Mouse (Mus musculus) midbrain, embryonic 13.5 days (tissue): ENCODE data around the gene Bcl2l15. TPM values are rescaled to one million over a fixed set of nuclear protein-coding genes. Genes with fewer than 3 reads are reported as not detected.
"Not testable (repeated sequence)": the region's sequence is repeated elsewhere in the genome, so short reads cannot be mapped to it uniquely, and the experiment has no call there.

Experiments
- ATAC-seq: fragments of 200-750 bp; cut with Nextera tagmentation; 2 replicates; pipeline ENCODE4 v1.8.0; 2017; ENCODE audit warnings: mild to moderate bottlenecking, moderate TSS enrichment, moderate library complexity
- H3K27ac ChIP-seq: fragments of 300-500 bp; sonication (generic); 2 replicates; pipeline ENCODE4 v1.5.1; 2015; ENCODE audit warnings: inconsistent platforms, mild to moderate bottlenecking, moderate library complexity
- H3K27me3 ChIP-seq: fragments of 300-500 bp; sonication (generic); 2 replicates; pipeline ENCODE4 v1.6.1; 2015; ENCODE audit warnings: mild to moderate bottlenecking, inconsistent platforms
- H3K36me3 ChIP-seq: fragments of 300-500 bp; sonication (generic); 2 replicates; pipeline ENCODE4 v1.6.1; 2015; ENCODE audit warnings: mild to moderate bottlenecking, inconsistent platforms
- H3K4me1 ChIP-seq: fragments of 300-500 bp; sonication (generic); replicated peaks from 2 replicates; pipeline ENCODE4 v1.6.1; 2015; ENCODE audit warnings: inconsistent platforms
- H3K4me2 ChIP-seq: fragments of 300-500 bp; sonication (generic); replicated peaks from 2 replicates; pipeline ENCODE4 v1.6.1; 2015; ENCODE audit warnings: moderate library complexity, mild to moderate bottlenecking, inconsistent platforms
- H3K4me3 ChIP-seq: fragments of 300-500 bp; sonication (generic); replicated peaks from 2 replicates; pipeline ENCODE4 v1.5.1; 2015; ENCODE audit warnings: mild to moderate bottlenecking, inconsistent platforms
- H3K9ac ChIP-seq: fragments of 300-500 bp; sonication (generic); replicated peaks from 2 replicates; pipeline ENCODE4 v1.6.1; 2015; ENCODE audit warnings: mild to moderate bottlenecking, inconsistent platforms
- H3K9me3 ChIP-seq: fragments of 300-500 bp; sonication (generic); 2 replicates; pipeline ENCODE4 v1.6.1; 2016; ENCODE audit warnings: mild to moderate bottlenecking, inconsistent platforms
- WGBS: fragments of 180-500 bp; shearing (Covaris S2); methylation state at CpG from one replicate; pipeline ENCODE4 v1.1.7; 2015; 5-methylcytosine and 5-hydroxymethylcytosine counted together
- polyA plus RNA-seq: library from polyadenylated mRNA; unstranded; fragments of >200 nt; fragmentation: Nextera tagmentation; extraction: Ambion mirVana; gene quantifications from 2 replicates; pipeline ENCODE4 v1.2.1, GENCODE M21; 2015

Bcl2l15 gene
- polyA plus RNA-seq, 1 experiment from 2014 or later, result 0.08 TPM

DNA sequence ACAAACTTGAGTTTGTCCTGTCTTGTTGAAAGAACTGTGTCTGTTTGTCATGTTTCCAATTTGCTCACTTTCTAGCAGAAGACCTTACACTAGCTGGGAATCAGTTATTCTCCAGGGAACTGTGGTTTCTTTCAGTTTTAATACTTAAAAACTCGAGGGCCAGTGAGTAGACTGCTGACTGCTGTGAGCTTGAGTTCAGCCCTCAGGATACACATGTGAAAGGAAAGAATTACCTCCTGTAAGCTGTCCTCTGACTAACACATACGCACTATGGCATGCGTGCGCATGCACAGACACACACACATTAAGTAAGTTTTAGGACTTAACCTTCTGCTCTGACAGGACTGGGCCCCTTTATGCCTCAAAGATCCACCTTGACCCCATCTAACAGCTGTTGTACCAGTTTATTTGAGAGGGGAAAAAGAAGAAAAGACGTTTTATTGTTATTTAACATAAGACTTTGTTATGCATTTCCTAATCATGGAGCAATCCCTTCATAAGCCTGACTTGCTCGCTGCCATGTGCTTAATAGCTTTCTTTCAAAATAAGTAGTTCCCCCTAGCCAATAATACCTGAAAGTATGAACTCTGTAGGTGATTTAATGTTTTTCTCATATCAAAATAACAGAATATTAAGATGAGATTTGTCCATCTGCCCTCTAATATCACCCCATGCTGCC lies 3.0 kb downstream of the Bcl2l15 start:
- Histone ChIP-seq H3K4me1 (no peaks in the 10 kb centered on the region), H3K4me3 (no peak overlapping the region), H3K36me3 (no peaks in the 10 kb centered on the region), H3K9ac (no peak overlapping the region), H3K27ac (no peak overlapping the region), H3K4me2 (no peak overlapping the region), H3K9me3 (no peaks in the 10 kb centered on the region), H3K27me3 (no peaks in the 10 kb centered on the region)
- no peak for ATAC-seq
- 77% methylated on average over 6 of the region's 6 CpGs for WGBS

DNA sequence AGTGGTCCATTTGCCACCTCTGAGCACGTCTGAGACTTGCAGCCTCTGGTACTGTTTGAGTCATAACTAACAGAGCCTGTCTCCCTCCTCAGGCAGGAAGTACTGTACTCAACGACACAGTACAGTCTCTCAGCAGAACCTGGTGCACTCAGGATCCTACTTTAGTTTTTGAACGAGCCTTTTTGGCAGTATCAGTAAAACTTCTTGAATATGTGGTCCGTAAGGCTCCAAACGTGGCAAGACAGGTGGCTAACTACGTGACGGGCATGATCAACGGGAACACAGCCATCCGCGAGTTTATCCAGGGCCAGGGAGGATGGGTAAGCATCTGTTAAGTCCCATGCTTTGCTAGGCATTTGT lies 3.5 kb downstream of the Bcl2l15 start:
- WGBS, result 84% methylated on average over 10 of the region's 10 CpGs
- ATAC-seq, result no peak
- H3K4me2 ChIP-seq, result no peak overlapping the region

DNA sequence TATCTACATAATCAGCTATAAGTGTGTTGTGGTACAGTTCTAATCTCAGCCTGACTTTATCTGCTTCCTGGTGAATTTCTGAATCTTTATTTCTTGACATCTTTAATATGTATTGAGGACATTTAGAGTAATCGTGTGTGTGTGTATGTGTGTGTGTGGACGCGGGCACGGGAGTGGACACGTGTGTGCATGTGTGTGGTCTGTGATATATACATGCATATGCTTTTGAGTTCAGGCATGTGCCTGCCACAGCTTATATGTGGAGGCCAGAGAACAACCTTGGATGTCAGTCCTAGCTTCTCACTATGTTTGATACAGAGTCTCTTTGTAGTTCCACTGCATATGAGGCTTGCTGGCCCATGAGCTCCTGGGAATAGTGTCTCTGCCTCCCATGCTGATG lies 4.1 kb downstream of the Bcl2l15 start:
- H3K9ac ChIP-seq, result no peak overlapping the region
- 94% methylated on average over 5 of the region's 5 CpGs for WGBS
- no peaks in the 10 kb centered on the region for H3K27me3 ChIP-seq
- H3K36me3 ChIP-seq, result no peaks in the 10 kb centered on the region
- H3K4me3 ChIP-seq, result no peak overlapping the region
- no peaks in the 10 kb centered on the region for H3K9me3 ChIP-seq
- H3K27ac ChIP-seq, result no peak overlapping the region
- no peaks in the 10 kb centered on the region for H3K4me1 ChIP-seq
- no peak overlapping the region for H3K4me2 ChIP-seq
- ATAC-seq, result no peak

More for the DNA sequence above, 3.5 kb downstream of the Bcl2l15 start:
- H3K4me1 ChIP-seq, result no peaks in the 10 kb centered on the region
- H3K9ac ChIP-seq, result no peak overlapping the region
- H3K27me3 ChIP-seq, result no peaks in the 10 kb centered on the region
- H3K27ac ChIP-seq, result no peak overlapping the region
- no peaks in the 10 kb centered on the region for H3K9me3 ChIP-seq
- no peak overlapping the region for H3K4me3 ChIP-seq
- no peaks in the 10 kb centered on the region for H3K36me3 ChIP-seq

DNA sequence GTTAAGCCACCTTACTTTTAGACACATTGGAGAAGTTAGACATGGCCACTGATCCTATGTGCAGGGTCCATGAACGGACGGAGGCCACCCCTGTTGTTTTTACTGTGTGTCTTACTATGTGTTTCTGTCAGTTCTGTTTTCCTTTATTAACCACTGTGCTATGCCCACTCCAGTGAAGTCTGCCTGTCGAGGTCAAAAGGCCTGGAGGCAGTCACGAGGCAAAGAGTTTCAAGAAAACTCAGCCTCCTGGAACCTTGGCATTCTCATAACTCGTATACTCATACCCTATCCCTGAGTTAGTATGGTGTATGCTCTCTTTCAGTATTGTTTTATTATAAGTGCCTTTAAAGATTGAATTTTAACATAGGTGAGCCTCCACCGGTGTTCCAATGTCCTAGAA lies 7.3 kb downstream of the Bcl2l15 start:
- ATAC-seq, result no peak
- no peaks in the 10 kb centered on the region for H3K4me1 ChIP-seq
- no peaks in the 10 kb centered on the region for H3K9me3 ChIP-seq
- 94% methylated on average over 6 of the region's 6 CpGs for WGBS
- H3K4me3 ChIP-seq, result no peak overlapping the region
- H3K4me2 ChIP-seq, result no peak overlapping the region
- no peak overlapping the region for H3K9ac ChIP-seq
- no peaks in the 10 kb centered on the region for H3K36me3 ChIP-seq
- no peak overlapping the region for H3K27ac ChIP-seq
- no peaks in the 10 kb centered on the region for H3K27me3 ChIP-seq

DNA sequence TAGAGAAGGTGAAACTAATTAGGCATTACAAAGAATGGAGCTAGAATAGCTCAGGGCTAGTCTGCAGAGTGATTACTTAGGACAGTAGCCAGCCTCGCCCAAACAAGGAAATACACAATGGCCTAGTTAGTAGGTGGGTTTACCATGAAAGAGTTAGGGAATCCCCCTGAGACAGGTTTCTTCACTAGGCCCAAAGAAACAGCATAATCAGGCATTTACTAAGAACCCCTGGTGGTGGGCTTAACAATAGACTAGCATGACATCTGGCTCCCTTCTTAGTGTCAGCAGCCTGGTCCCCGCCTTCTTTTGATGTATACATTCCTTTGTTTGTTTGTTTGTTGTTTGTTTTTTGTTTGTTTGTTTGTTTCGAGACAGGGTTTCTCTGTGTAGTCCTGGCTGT lies 7.8 kb downstream of the Bcl2l15 start:
- WGBS, result 83% methylated on average over 3 of the region's 3 CpGs
- not testable (repeated sequence) for H3K4me2 ChIP-seq, ATAC-seq, H3K9me3 ChIP-seq, H3K27me3 ChIP-seq, H3K9ac ChIP-seq, H3K4me1 ChIP-seq, H3K4me3 ChIP-seq, H3K27ac ChIP-seq, H3K36me3 ChIP-seq

DNA sequence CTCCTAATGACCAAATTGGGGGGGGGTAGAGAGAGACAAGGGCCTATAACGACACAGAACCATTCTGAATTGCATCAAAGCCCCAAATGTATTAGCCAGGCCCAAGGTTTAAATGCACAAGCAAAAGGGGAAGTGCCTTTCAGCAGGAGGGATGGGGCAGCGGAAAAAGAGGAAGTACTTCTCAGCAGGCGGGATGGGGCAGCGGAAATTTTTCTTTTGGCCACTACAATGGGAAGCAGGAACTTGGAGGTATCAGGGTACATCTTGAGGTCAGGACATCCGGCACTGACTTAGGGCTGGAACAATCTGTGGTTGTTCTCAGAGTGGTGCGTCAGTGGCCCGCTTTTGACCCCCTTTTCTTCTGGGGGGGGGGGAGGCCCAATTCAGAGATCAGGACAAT lies 8.5 kb downstream of the Bcl2l15 start:
- ATAC-seq, H3K36me3 ChIP-seq, H3K27me3 ChIP-seq, H3K4me1 ChIP-seq, H3K27ac ChIP-seq, H3K4me3 ChIP-seq, H3K9me3 ChIP-seq, H3K4me2 ChIP-seq, H3K9ac ChIP-seq: not testable (repeated sequence)
- WGBS, result 91% methylated on average over 7 of the region's 7 CpGs

DNA sequence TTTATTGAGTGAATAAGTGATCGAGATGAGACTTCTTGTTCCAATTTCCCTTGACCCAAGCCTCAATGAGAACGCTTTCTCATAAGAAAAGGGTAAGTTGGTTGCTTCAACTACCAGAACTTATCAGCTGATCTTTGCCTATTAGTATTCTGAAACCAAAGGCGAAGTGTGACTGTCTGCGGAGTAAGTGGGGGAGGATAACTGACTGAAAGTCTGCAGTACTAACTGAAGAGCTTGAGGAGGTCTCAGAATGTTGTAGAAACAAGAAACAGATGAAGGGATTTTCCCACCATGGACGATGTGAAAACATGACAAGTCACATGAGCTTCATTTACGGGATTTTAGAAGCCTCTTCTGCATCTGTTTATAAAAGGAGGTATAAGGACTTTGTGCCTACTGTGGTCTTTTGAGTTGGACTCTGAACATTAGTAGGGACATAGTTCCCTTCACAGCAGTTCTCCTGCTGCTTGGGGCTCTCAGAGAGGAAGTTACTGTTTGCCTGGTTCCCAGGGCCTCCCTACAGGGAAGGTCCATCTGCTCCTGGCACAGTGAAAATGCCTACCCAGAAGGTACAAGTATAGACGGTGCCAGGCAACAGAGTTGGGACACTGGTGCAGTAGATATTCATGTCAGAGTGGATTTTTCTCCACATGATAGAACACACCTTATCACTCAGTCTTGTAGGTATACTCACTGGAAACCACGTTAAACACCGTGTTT lies 18.4 kb downstream of the Bcl2l15 start:
- Histone ChIP-seq H3K27ac (no peak overlapping the region), H3K9ac (no peak overlapping the region), H3K4me2 (no peak overlapping the region), H3K36me3 (no peaks in the 10 kb centered on the region), H3K9me3 (no peaks in the 10 kb centered on the region), H3K4me3 (no peak overlapping the region), H3K4me1 (no peaks in the 10 kb centered on the region), H3K27me3 (no peaks in the 10 kb centered on the region)
- WGBS, result 84% methylated on average over 9 of the region's 9 CpGs
- no peak for ATAC-seq

DNA sequence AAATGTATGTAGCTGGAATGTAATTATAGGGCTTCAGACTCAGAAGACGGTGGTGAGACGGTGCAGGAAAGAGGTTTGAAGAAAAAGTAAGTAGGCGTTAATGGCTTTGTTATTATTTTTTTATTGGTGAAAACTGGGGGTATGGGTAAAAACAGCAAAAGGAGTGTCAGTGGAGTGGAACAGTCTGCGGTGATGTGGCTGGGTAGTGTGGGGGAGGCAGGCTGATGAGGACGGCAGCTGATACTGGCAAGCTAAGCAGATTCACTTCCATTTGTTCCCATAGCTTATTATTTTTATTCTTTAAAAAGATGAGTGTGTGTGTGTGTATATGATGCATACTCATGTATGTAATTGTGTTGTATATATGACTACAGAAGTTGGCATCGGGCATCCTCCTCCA lies 19.1 kb downstream of the Bcl2l15 start:
- Histone ChIP-seq H3K4me3 (no peak overlapping the region), H3K9ac (no peak overlapping the region), H3K36me3 (no peaks in the 10 kb centered on the region), H3K27me3 (no peaks in the 10 kb centered on the region), H3K27ac (no peak overlapping the region), H3K9me3 (no peaks in the 10 kb centered on the region), H3K4me2 (no peak overlapping the region), H3K4me1 (no peaks in the 10 kb centered on the region)
- ATAC-seq, result no peak
- WGBS, result 92% methylated on average over 6 of the region's 6 CpGs

DNA sequence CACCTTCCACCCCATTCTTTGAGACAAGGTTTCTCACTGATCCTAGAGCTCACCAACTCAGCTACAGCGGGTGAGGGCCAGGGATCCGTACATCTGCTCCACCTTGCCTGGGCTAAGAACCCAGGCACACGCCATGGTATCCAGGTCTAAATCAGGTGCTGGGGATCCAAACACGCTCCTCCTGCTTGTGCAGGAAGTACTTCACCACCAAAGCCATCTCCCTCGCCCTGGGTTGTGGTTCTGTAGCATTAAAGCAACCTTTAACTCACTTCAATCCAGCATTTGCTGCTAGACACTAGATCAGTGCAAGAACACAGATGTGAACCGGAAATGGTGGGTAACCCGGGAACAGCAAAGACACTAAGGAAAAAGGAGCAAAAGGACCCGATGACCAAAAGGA lies 19.5 kb downstream of the Bcl2l15 start:
- no peak overlapping the region for H3K27ac ChIP-seq
- no peak for ATAC-seq
- H3K27me3 ChIP-seq, result no peaks in the 10 kb centered on the region
- H3K9me3 ChIP-seq, result no peaks in the 10 kb centered on the region
- no peaks in the 10 kb centered on the region for H3K4me1 ChIP-seq
- H3K9ac ChIP-seq, result no peak overlapping the region
- H3K36me3 ChIP-seq, result no peaks in the 10 kb centered on the region
- WGBS, result 90% methylated on average over 8 of the region's 8 CpGs
- no peak overlapping the region for H3K4me2 ChIP-seq
- H3K4me3 ChIP-seq, result no peak overlapping the region

DNA sequence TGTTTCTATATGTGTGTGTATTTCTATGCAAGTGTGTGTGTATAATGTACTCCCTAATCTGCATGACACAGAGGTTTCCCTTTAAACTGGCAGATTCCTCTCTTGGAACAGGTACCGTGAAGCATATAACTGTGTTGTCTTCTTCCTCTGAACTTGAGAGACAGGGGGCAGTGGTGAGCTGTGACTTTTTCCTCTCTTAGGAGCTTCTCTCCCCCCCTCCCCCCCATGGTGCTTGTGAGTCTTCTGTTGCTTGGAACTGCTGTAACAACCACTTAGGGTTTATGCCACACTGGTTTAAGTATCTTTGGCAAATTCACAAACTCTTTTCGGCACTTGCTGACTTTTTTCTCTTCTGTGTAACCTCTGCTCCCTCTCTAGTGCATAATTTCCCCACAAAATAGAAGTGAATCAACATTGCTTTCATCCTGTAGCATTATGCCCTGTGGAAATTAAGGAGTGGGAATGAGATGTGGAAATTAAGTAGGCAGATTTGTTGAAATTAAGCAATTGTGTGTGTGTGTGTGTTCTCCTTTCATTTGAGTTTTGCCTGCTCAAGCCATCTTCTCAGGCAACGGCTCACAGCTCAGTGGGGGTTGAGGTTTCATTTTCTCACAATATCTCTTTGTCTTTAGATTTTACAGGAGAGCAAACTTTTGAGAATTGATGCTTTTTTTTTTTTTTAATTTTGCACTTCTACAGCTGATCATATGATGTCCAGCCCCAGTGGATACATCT lies 20.3 kb downstream of the Bcl2l15 start:
- no peaks in the 10 kb centered on the region for H3K9me3 ChIP-seq
- H3K4me2 ChIP-seq, result no peak overlapping the region
- no peak for ATAC-seq
- no peaks in the 10 kb centered on the region for H3K4me1 ChIP-seq
- H3K27me3 ChIP-seq, result no peaks in the 10 kb centered on the region
- no peak overlapping the region for H3K4me3 ChIP-seq
- WGBS, result 76% methylated on average over 3 of the region's 3 CpGs
- no peak overlapping the region for H3K9ac ChIP-seq
- no peak overlapping the region for H3K27ac ChIP-seq
- no peaks in the 10 kb centered on the region for H3K36me3 ChIP-seq

DNA sequence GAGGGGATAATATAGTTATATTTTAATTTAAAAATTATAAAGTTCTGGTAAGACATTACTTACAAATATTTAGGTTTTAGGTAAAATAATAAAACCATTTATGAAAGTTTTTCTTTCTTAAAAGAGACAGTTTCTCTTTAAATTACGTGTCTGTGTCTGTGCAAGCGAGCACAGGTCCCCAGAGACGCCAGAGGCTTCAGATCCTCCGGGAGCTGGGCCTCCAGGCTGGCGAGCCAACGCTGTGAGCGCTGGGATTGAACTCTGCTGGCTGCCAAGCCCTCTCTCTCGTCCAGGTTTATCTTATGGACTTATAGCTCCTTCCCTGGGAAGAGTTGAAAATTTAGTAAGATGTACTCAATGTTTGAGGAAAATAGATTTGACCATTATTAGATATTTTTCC lies 21.4 kb downstream of the Bcl2l15 start:
- Histone ChIP-seq H3K4me2 (no peak overlapping the region), H3K9me3 (no peaks in the 10 kb centered on the region), H3K27ac (no peak overlapping the region), H3K4me1 (no peaks in the 10 kb centered on the region), H3K36me3 (no peaks in the 10 kb centered on the region), H3K9ac (no peak overlapping the region), H3K4me3 (no peak overlapping the region), H3K27me3 (no peaks in the 10 kb centered on the region)
- 57% methylated on average over 8 of the region's 8 CpGs for WGBS
- no peak for ATAC-seq

DNA sequence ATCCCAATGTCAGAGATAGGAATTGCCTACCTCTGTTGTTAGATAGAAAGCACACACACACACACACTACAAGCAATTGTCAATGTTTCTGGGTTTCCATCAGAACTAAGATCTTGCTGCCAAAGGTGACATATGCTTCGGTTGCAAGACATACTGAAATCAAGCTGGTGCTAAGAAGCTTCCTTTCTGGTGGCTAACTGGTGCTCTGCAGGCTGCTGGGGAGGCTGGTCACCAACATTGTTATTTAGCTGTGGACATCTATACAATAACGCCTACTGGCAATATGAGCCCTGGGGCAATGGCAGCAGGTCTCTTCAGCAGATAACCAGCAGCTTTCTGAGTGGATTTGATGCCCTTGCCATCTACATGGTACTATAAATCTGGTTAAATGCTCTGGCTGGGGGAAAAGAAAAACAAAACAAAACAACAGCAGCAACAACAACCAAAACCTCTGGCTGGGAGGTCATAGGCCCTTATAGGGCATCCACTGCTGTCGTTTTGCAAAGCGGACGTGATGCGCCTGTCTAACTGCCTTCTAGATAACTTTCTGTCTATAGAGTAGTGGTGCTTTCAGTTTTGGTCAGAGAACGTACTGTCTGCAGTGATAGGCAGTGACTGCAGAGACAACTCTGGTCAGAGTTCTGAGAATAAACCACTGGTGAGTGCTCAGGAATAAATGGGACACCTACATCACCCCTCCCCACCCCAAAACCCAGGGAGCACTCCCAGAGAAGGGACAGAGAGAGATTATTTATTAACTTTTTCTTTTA lies 24.8 kb downstream of the Bcl2l15 start:
- no peak overlapping the region for H3K27ac ChIP-seq
- no peaks in the 10 kb centered on the region for H3K27me3 ChIP-seq
- no peaks in the 10 kb centered on the region for H3K9me3 ChIP-seq
- no peak overlapping the region for H3K9ac ChIP-seq
- 84% methylated on average over 7 of the region's 7 CpGs for WGBS
- no peak for ATAC-seq
- H3K36me3 ChIP-seq, result no peaks in the 10 kb centered on the region
- H3K4me2 ChIP-seq, result no peak overlapping the region
- H3K4me3 ChIP-seq, result no peak overlapping the region
- H3K4me1 ChIP-seq, result no peaks in the 10 kb centered on the region
